Mouse (Mus musculus) adrenal gland, postnatal 25 days (tissue): ENCODE results near the gene Macrod2. TPM values are rescaled to one million over a fixed set of nuclear protein-coding genes. Genes with fewer than 3 reads are reported as not detected.

Experiments used
- DNase-seq: peaks from one replicate; pipeline ENCODE4 v3.0.0; 2021; ENCODE audit warnings: mixed read lengths
- total RNA-seq: library from RNA; stranded (reverse); gene quantifications from 2 replicates; pipeline ENCODE4 v1.2.3, GENCODE M21; 2021

Gene Macrod2
- total RNA-seq, 1 experiment from 2014 or later: 7.5 TPM

DNA sequence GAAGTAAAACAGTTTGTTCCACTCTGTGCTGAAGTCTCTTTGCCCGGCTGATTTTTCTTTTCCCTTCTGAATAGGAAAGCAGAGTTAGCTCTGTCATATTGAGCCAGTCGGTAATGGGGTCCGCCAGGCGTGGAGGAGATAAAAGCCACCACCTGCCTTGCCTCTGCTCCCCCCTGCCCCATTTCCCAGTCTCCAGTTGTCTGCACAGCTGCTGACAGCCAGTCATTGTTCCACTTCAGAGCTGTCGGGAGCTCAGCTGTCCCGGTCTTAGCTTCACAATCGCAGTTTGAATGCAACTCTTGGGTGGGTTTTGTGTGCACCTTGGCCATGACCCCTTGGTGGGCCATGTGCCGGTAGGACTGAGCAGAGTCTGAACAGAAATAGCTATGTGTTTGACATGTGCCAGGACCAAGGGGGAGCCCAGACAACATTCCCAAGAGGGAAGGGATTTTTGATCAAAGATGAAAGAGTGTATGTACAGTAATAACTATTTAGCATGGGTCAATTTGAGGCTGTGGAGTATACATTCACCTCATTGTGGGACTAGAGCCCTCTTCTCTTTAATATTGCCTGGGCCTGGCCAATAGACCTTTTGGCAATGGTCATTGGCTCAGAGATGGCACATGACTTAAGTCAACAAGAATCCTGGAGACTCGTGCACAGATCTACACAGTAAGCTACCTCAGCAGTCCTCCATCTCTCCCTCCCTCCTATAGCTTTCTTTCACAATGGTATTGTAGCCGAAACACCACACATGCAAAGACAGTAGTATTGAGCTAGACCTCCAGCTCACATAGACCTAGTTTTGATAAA, 917.2 kb downstream of the Macrod2 start:
- DNase-seq: no peak

DNA sequence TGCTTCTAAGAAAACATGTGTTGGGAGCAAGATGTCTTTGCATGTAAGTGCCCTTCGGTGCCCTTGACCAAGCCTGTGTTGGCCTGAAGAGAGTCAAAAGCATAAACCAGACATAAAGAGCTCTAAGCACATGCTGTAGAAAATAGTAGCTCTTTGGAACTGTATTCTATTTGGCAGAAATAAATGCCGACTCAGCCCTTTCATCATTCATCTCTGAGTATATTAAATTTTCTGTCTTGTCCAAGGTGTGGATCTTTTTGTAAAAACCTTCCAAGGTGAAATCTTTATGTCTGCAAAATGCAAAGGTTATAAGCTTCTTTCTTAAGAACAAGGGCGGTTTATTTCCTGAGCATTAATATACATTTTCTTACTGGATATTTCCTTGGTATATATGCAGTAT, 920.2 kb downstream of the Macrod2 start:
- no peak for DNase-seq

- DNase-seq: no peak
These were observed 928.9 kb downstream of the Macrod2 start for GRCm38 (mm10) chr2:141323956-141324460.

DNA sequence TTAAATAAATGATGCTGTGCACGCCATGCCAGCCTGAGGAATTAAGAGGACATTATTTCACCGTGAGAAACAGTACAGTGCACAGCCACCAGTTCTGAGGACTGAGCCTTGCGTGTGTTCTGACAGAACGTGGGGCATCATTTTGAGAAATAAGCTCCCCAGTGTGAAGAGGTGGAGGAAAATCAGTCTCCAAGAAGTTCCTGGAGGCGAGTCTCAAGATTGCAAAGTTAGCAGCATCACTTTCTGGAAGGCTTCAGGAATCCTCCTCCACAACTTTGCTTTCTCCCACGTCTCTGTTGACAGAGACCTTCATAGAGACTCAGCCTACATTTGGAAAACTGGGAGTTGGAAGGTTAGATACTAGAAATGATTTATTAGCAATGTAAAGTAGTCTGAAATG, 932.2 kb downstream of the Macrod2 start:
- no peak for DNase-seq

DNA sequence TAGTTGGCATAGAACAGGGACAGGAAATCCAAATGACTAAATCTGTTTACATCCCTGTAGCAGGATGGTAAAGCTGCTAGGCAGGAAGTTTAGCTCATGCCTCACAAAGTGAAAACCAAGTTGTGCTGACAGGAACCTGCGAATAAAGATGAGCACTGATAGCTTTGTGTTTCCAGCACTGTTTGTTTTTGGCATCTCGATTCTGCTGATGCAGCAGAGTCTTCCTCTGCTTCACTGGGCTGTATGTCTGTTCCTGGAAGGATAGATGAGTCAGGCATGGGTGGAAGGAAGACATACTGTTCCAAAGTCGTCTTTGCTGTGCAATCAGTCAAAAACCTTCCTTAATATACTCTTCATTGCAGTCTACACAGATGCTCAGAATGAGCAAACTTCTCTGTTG, 942.6 kb downstream of the Macrod2 start:
- DNase-seq: no peak

- DNase-seq: no peak
These were observed 949.0 kb downstream of the Macrod2 start for GRCm38 (mm10) chr2:141343988-141344535.

DNA sequence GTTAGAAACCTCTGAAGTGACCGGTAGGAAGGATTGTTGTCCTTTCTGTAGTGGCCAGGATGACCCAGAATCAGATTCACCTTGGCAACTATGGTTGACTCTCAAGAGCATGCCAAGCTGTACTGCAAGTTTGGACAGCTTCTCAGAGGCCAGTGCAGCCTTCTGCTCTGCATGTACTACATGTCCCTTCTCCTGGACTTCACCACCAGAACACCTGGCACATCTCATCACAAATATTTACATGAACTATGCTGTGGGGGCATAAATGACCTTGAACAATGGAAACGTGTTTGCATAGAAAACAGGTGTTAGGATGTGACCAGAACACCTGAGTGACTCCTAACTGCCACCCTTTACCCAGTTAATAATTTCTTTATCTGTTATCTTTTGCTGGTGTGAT, 957.5 kb downstream of the Macrod2 start:
- no peak for DNase-seq

GRCm38 (mm10) chr2:141388632-141389031, 993.5 kb downstream of the Macrod2 start:
- DNase-seq: no peak

DNA sequence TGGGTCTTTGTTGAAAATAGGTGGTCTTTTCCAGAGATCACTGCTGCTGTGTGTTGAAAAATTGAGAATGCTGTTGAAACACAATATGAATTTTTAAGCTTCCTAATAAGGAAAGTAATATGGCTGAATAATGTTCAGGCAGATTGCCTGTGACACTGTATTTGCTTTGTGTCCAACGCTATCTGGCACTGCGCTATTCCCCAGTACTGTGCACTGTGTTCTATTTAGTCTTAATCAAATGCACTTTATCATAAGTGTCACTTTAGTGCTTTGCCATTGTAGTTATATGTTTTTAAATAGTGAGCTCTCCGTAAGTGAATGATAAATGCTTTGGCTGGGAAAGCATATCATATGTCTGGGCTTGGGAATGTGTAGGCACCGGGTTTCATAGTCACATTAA, 996.1 kb downstream of the Macrod2 start:
- DNase-seq: no peak

- no peak for DNase-seq
These were observed 999.7 kb downstream of the Macrod2 start for GRCm38 (mm10) chr2:141394806-141395205.

GRCm38 (mm10) chr2:141408766-141409165, 1013.7 kb downstream of the Macrod2 start:
- no peak for DNase-seq

DNA sequence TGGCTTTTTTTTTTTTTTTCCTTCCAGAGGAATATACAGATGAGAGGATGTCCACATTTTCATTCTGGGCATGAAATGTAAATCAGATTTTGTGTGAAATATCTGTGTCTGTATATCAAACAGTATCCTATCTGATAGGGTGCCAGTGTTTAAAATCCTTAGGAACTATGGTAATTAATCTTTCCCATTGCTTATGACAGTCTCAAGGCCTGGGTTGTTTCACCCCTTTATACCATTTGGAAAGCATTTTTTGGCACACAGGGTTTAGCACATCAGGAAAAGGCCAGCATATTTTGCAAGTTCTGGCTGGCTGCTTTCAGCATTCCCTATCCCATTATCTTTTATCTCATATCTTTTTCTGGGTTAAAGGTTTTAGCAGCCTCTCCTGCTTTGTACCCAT, 1021.3 kb downstream of the Macrod2 start:
- DNase-seq: no peak

GRCm38 (mm10) chr2:141416855-141417544, 1021.9 kb downstream of the Macrod2 start:
- no peak for DNase-seq

- no peak for DNase-seq
These were observed 1024.7 kb downstream of the Macrod2 start for GRCm38 (mm10) chr2:141419806-141420205.

GRCm38 (mm10) chr2:141434084-141434483, 1039.0 kb downstream of the Macrod2 start:
- no peak for DNase-seq

DNA sequence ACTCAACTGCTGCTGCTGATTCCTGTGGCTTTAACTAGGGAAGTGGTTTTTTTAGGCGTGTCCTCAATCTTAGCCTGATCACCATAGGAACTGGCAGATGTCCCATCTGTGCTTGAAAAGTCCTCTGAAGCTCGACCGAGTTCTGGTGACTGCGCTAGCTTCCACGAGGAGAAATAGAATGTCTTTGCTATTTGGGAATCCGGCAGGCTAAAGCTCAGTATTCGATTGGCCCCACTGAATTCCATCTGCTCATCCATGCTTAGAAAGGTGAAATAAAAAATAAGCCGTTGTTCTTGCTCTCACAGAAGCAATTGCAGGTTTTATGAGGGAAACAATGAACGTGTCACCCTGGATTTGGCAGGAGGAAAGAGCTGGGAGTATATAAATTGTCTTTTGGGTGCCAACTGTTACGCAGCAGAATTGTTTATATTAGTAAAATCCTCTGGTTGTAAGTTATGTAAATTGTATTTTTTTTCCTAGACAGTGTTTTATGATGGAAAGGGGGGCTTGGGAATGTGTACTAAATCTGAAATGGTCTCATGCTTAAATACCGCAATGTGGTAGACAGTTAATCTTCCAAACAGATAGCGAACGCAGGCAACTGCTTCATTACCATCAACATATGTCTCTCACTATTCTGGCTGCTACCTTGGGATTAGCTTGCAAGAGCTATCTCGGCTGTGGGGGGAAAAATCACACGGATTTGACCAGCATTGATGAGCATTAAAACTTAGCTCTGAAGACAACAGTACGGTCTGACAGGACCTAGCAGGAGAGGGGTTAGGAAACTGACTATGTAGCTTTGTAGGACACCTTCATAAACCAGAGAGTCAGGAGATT, 1039.8 kb downstream of the Macrod2 start:
- DNase-seq: no peak

DNA sequence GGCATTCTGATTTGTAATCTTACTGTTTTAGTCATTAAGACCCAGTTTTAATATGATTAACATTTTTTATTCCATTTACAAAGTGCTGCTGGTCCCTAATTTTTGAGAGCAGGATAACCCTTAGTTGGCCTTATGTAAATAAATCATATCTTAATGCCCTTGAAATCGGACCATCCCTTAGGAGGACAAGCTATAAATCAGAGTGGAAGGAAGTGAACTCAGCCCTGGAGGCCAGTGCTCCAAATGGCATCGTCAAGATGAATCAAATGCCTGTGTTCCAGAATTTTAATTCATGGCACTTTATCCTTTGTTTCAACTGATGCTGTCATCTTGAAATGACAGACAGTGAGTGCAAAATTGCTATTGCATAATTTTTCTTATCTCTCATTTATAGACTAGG, 1046.8 kb downstream of the Macrod2 start:
- no peak for DNase-seq

DNA sequence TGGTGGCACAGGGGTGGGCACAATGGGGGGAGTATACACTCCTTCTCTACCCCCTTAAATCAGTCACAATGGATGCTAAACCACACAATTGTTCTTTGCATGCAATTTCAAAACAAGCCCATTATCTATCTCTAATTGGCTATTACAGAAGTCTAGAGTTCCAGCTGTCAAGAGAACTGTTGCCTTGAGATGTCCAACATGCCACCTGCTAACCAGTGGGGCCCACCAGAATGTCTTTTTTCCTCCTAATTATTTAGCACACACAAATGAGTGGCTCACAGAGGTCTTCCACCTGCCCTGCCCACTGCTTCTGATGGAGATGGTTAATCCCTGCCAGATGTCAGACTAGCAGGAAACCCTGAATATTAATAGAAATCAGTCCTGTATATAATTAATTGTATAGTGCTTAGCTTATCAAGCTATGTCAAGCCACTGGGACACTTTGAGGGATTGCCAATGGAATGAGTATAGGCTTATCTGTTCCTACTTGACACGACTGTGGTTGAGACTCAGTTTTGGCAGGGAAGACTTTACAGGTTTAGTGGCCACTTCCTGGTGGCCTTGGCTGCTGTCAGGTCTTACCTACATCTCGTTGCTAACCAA, 1054.1 kb downstream of the Macrod2 start:
- DNase-seq: no peak

DNA sequence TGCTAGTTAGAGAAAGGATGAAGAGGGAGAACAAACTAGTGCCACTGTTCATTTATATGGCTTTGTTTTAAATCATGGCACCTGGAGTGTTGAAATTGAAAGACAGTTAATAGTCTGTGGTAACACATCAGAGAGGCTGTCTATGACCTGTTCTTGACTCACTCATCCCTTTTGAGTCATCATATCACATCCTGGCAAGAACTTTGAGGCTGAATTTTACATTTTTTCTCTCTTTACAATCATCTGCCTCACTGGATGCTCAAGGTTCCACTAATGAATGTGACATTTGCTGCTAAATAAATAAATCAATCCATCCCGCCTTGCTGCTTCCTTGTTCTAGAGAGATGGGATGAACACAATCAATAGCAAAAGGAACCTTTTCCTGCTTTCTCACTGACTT, 1068.8 kb downstream of the Macrod2 start:
- no peak for DNase-seq

DNA sequence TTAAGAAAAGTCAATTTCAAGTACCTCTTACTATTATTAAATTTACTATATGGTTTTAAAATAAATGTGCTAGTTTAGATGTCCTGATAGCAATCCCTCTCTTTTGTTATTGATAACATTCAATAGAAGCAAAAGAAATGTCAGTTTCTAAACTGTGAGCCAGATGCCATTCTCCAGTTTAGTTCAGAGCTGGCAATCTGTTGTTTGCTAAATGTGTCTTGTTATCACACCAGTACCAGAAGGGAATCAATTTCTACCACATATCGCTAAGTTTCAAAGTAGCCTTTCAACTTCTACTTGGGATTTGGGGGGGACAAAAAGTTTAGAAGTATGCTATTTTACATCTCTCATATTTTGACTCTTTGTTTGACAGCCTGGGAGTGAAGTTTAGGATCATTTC, 1077.7 kb downstream of the Macrod2 start:
- no peak for DNase-seq

GRCm38 (mm10) chr2:141477585-141477984, 1082.5 kb downstream of the Macrod2 start:
- no peak for DNase-seq

DNA sequence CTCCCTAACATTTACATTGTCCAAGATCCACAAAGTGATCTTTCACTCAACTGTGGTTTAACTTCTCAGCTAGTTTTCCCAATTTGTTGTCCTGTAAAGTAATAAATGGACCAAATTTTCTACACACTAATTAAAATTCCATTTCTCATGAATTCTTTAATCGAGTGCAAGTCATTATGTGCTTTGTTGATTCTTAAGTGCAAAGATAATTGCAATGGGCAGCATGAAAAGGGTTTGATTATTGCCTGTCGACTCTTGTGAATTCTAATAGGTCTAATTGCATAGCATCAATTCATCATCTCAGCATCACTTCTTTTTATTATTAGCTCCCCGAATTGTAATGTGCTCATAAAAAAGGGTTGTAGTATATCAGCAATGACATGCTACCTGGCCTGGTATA, 1095.4 kb downstream of the Macrod2 start:
- DNase-seq: no peak
